Mouse (Mus musculus) cerebellum, adult 9-11 months (tissue): Measurements from ENCODE around the gene Plxna1.

Source experiments
- DNase-seq: peaks from one replicate; pipeline ENCODE4 v3.0.0; 2022

The Plxna1 gene

GRCm38 (mm10) chr6:89362281-89363106, at the start of gene Plxna1:
Plxna1 (minus strand) TSS chr6:89362620.
- peak; percentile 81 for DNase-seq

GRCm38 (mm10) chr6:89409041-89409440, 46.6 kb upstream of the Plxna1 start:
- peak; percentile 30 for DNase-seq

GRCm38 (mm10) chr6:89408259-89408658, 45.8 kb upstream of the Plxna1 start:
- DNase-seq: no peak

GRCm38 (mm10) chr6:89407247-89407889, 44.9 kb upstream of the Plxna1 start:
- DNase-seq: peak; percentile 52

GRCm38 (mm10) chr6:89404964-89405363, 42.5 kb upstream of the Plxna1 start:
- DNase-seq: no peak

- DNase-seq: no peak
These were observed 41.1 kb upstream of the Plxna1 start for GRCm38 (mm10) chr6:89403257-89404225.

GRCm38 (mm10) chr6:89402406-89402805, 40.0 kb upstream of the Plxna1 start:
- DNase-seq: no peak

GRCm38 (mm10) chr6:89399564-89399963, 37.1 kb upstream of the Plxna1 start:
- no peak for DNase-seq

- no peak for DNase-seq
These were observed 35.5 kb upstream of the Plxna1 start for GRCm38 (mm10) chr6:89397919-89398318.

- no peak for DNase-seq
These were observed 31.4 kb upstream of the Plxna1 start for GRCm38 (mm10) chr6:89393820-89394219.

GRCm38 (mm10) chr6:89392213-89392612, 29.8 kb upstream of the Plxna1 start:
- DNase-seq: no peak

- DNase-seq: no peak
These were observed 27.4 kb upstream of the Plxna1 start for GRCm38 (mm10) chr6:89389771-89390170.

GRCm38 (mm10) chr6:89386956-89387355, 24.5 kb upstream of the Plxna1 start:
- no peak for DNase-seq

- DNase-seq: no peak
These were observed 22.3 kb upstream of the Plxna1 start for GRCm38 (mm10) chr6:89384699-89385098.

- DNase-seq: no peak
These were observed 19.4 kb upstream of the Plxna1 start for GRCm38 (mm10) chr6:89381851-89382250.

GRCm38 (mm10) chr6:89381172-89381571, 18.8 kb upstream of the Plxna1 start:
- DNase-seq: no peak

GRCm38 (mm10) chr6:89380751-89381150, 18.3 kb upstream of the Plxna1 start:
- DNase-seq: no peak

- no peak for DNase-seq
These were observed 15.8 kb upstream of the Plxna1 start for GRCm38 (mm10) chr6:89378264-89378663.

GRCm38 (mm10) chr6:89368812-89369211, 6.4 kb upstream of the Plxna1 start:
- DNase-seq: no peak

- DNase-seq: no peak
These were observed 1.9 kb upstream of the Plxna1 start for GRCm38 (mm10) chr6:89364342-89364741.

- DNase-seq: no peak
These were observed 659 bp upstream of the Plxna1 start for GRCm38 (mm10) chr6:89363107-89363451.

GRCm38 (mm10) chr6:89361418-89362280, 771 bp downstream of the Plxna1 start:
- DNase-seq: peak; percentile 66
